Comparison of ENCODE assay signal across 8 mouse cellular contexts in the genomic region with DNA sequence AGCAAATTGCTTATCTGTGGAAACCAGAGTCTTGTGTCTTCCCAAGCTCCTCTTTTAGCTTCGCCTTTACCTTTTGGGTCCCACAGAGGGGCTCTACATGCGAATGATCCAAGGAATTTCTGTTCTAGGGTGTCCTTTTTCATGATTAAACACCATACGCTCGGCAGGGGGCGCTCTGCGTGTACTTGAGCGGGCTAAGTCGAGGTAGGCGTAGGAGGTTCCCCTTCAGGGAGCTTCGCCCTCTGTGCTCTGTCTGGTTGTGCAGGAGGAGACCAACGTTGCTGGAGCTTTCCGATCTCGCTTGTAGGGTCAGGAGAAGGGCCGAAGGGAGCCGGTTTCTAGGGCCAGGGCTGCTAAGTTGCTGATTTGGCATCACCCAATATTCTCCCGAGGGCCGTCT.
A peak's percentile ranks its signal among the peaks of the same experiment; 100 is the strongest.
DNase-seq lines count a peak whose midpoint lies in the region; ATAC-seq and TF ChIP-seq lines count a peak whose summit lies in the region.

No protein-coding gene starts in this region.

- no peaks in the 10 kb centered on the region for H3K9me3 ChIP-seq in ES-Bruce4 (replicated peaks; ENCODE audit: control insufficient read depth, insufficient read depth, low read length, poor library complexity, severe bottlenecking)
- H3K9me3 ChIP-seq in embryonic facial prominence, embryonic 13.5 days = no peaks in the 10 kb centered on the region
- H3K9me3 ChIP-seq in heart, embryonic 10.5 days = no peaks in the 10 kb centered on the region
- H3K9me3 ChIP-seq in liver, embryonic 14.5 days (ENCODE audit: control insufficient read depth, low read length) = no peaks in the 10 kb centered on the region

- DNase-seq in heart, embryonic 10.5 days (ENCODE audit: low spot score) = peak; percentile 81
- DNase-seq in kidney, postnatal 10 days = peak; percentile 86
- DNase-seq in liver, embryonic 14.5 days (ENCODE audit: low read depth in 3 of 3, low spot score in 3 of 3) = peak in 1 of 3 experiments; percentile 24
- peak; percentile 72 to 80 for DNase-seq in right cerebral cortex, adult 2 months (ENCODE audit: low spot score in 2 of 2)
- DNase-seq in yolk sac, embryonic 10.5 days (ENCODE audit: low spot score) = peak; percentile 32

- no peak for ATAC-seq in embryonic facial prominence, embryonic 13.5 days (ENCODE audit: insufficient number of reproducible peaks, insufficient read depth, low FRiP score, low TSS enrichment, low read depth)
- ATAC-seq in liver, embryonic 14.5 days (ENCODE audit: insufficient read depth) = no peak

- no peak overlapping the region for H3K9ac ChIP-seq in ES-Bruce4 (ENCODE audit: low read depth, poor library complexity, severe bottlenecking)
- no peak overlapping the region for H3K9ac ChIP-seq in embryonic facial prominence, embryonic 13.5 days
- H3K9ac ChIP-seq in liver, embryonic 14.5 days (replicated peaks) = no peak overlapping the region

- TF ChIP-seq POLR2A in ES-Bruce4 (IDR thresholded peaks at IDR 0.05; ENCODE audit: insufficient read depth, low read length) = no peak
- no peak for TF ChIP-seq POLR2A in bone marrow, adult 2 months (IDR thresholded peaks at IDR 0.05; ENCODE audit: borderline replicate concordance, control insufficient read depth, low read depth, low read length)

- no peaks in the 10 kb centered on the region for H3K36me3 ChIP-seq in ES-Bruce4 (ENCODE audit: control insufficient read depth, insufficient read depth, low read length, poor library complexity, severe bottlenecking)
- H3K36me3 ChIP-seq in embryonic facial prominence, embryonic 13.5 days = no peaks in the 10 kb centered on the region
- H3K36me3 ChIP-seq in heart, embryonic 10.5 days = no peaks in the 10 kb centered on the region
- no peaks in the 10 kb centered on the region for H3K36me3 ChIP-seq in liver, embryonic 14.5 days (replicated peaks; ENCODE audit: control insufficient read depth, insufficient read depth, low read depth)

- no peaks in the 10 kb centered on the region for H3K27me3 ChIP-seq in ES-Bruce4 (ENCODE audit: control insufficient read depth, insufficient read depth, low read length, poor library complexity, severe bottlenecking)
- no peaks in the 10 kb centered on the region for H3K27me3 ChIP-seq in embryonic facial prominence, embryonic 13.5 days
- H3K27me3 ChIP-seq in heart, embryonic 10.5 days (ENCODE audit: insufficient read depth, poor library complexity, severe bottlenecking) = peaks cover 27% of the 10 kb centered on the region
- no peaks in the 10 kb centered on the region for H3K27me3 ChIP-seq in liver, embryonic 14.5 days (ENCODE audit: control insufficient read depth, insufficient read depth, low read length)

- TF ChIP-seq CTCF in ES-Bruce4 (IDR thresholded peaks at IDR 0.05; ENCODE audit: low read depth, low read length) = peak; percentile 79
- peak; percentile 49; the same call in 1 of the 2 replicates for TF ChIP-seq CTCF in bone marrow, adult 2 months (IDR thresholded peaks at IDR 0.05; ENCODE audit: control insufficient read depth, insufficient read depth, low read length)
- peak; percentile 68 for TF ChIP-seq CTCF in liver, embryonic 14.5 days (IDR thresholded peaks at IDR 0.05; ENCODE audit: low read depth)

- 0 out of 2 replicates have a peak, but pooled peaks have one; percentile 49 for TF ChIP-seq EP300 in ES-Bruce4 (IDR thresholded peaks at IDR 0.05; ENCODE audit: insufficient read depth, low read depth, low read length)
- TF ChIP-seq EP300 in liver, embryonic 14.5 days (IDR thresholded peaks at IDR 0.05; ENCODE audit: low read depth) = no peak

- H3K27ac ChIP-seq in ES-Bruce4 (ENCODE audit: insufficient read depth, low read length) = no peak overlapping the region
- H3K27ac ChIP-seq in bone marrow, adult 2 months (ENCODE audit: control insufficient read depth, insufficient read depth, low read depth, low read length, poor library complexity) = no peak overlapping the region
- no peak overlapping the region for H3K27ac ChIP-seq in embryonic facial prominence, embryonic 13.5 days
- no peak overlapping the region for H3K27ac ChIP-seq in heart, embryonic 10.5 days
- no peak overlapping the region for H3K27ac ChIP-seq in liver, embryonic 14.5 days

- H3K4me1 ChIP-seq in ES-Bruce4 (ENCODE audit: control insufficient read depth, insufficient read depth, low read length) = no peaks in the 10 kb centered on the region
- no peaks in the 10 kb centered on the region for H3K4me1 ChIP-seq in bone marrow, adult 2 months (ENCODE audit: control insufficient read depth, insufficient read depth, low read length)
- peaks cover 7% of the 10 kb centered on the region; the same call in 1 of the 2 replicates for H3K4me1 ChIP-seq in embryonic facial prominence, embryonic 13.5 days
- H3K4me1 ChIP-seq in heart, embryonic 10.5 days = no peaks in the 10 kb centered on the region
- H3K4me1 ChIP-seq in liver, embryonic 14.5 days (replicated peaks; ENCODE audit: control insufficient read depth in 2 of 2, insufficient read depth in 2 of 2, low read length in 1 of 2) = no peaks in the 10 kb centered on the region

- 9% methylated on average over 17 of the region's 17 CpGs for WGBS in bone marrow, adult 2 months
- 14% methylated on average over 17 of the region's 17 CpGs for WGBS in embryonic facial prominence, embryonic 13.5 days
- 13% methylated on average over 17 of the region's 17 CpGs for WGBS in heart, embryonic 10.5 days
- 11% methylated on average over 17 of the region's 17 CpGs for WGBS in liver, embryonic 14.5 days (ENCODE audit: insufficient replicate concordance)

- peak overlapping the region; percentile 35 for H3K4me2 ChIP-seq in embryonic facial prominence, embryonic 13.5 days
- no peak overlapping the region for H3K4me2 ChIP-seq in liver, embryonic 14.5 days (ENCODE audit: low read depth)

- H3K4me3 ChIP-seq in ES-Bruce4 (ENCODE audit: low read depth, low read length) = no peak overlapping the region
- H3K4me3 ChIP-seq in bone marrow, adult 2 months (replicated peaks; ENCODE audit: control insufficient read depth, low read depth, low read length) = no peak overlapping the region
- H3K4me3 ChIP-seq in embryonic facial prominence, embryonic 13.5 days = no peak overlapping the region
- no peak overlapping the region for H3K4me3 ChIP-seq in heart, embryonic 10.5 days
- no peak overlapping the region for H3K4me3 ChIP-seq in liver, embryonic 14.5 days (ENCODE audit: insufficient read depth in 1 of 2, low read depth in 2 of 2, low read length in 2 of 2)
